Mouse (Mus musculus): ENCODE results near the gene Gm4177.
"Not testable (repeated sequence)": the region's sequence is repeated elsewhere in the genome, so short reads cannot be mapped to it uniquely, and the experiment has no call there.

Gene Gm4177

GRCm38 (mm10) chr7:21796628-21797027, at the start of gene Gm4177:
Gm4177 (minus strand) TSS chr7:21796728.
- DNase-seq (ENCODE audit: low spot score in 2 of 2): not testable (repeated sequence)

DNA sequence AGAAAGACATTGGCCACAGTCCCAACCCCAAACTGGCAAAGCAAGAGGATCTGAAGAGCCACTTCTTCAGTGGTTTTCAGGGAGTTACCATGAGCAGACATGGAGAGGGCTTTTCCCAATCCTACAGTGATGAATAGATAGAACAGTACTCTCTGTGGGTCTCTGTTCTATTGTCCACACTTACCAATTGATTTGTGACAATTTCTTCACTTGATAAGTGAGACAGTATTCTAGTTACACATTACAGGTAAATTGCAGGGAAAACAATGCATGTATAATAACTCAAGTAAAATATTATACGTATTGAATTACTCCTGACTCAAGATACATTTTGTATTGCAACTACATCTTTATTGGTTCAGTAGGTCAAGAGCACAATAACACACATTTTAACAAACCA, 47.6 kb upstream of the Gm4177 start, which contains the start of gene Gm5725:
Gene Gm5725, minus strand, starts transcription at position 101 of the 400 bp plus-strand sequence.
- not testable (repeated sequence) for DNase-seq (ENCODE audit: low spot score in 2 of 2)

DNA sequence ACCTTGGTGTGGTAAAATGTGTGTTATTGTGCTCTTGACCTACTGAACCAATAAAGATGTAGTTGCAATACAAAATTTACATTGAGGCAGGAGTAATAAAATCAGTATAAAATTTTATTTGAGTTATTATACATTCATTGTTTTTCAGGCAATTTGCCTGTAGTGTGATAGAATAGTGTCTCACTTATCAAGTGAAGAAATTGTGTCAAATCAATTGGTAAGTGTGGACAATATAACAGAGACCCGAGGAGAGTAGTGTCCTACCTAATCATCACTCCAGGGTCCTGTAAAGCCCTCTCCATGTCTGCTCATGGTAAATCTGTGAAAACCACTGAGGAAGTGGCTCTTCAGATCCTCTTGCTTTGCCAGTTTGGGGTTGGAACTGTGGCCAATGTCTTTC, 35.5 kb upstream of the Gm4177 start, which contains the start of gene Vmn1r135:
Gene Vmn1r135, plus strand, starts transcription at position 301 of the 400 bp plus-strand sequence.
- not testable (repeated sequence) for DNase-seq (ENCODE audit: low spot score in 2 of 2)

DNA sequence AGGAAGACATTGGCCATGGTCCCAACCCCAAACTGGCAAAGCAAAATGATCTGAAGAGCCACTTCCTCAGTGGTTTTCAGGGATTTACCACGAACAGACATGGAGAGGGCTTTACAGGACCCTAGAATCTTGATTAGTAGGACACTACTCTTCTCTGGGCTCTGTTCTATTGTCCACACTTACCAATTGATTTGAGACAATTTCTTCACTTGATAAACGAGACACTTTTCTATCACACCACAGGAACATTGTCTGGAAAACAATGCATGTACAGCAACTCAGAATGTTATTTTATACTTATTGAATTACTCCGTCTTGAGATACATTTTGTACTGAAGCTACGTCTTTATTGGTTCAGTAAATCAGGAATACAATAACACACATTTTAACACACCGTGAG, 35.2 kb downstream of the Gm4177 start, which contains the start of gene Gm4175:
Gene Gm4175, minus strand, starts transcription at position 101 of the 400 bp plus-strand sequence.
- DNase-seq (ENCODE audit: low spot score in 2 of 2): not testable (repeated sequence)
